Mouse (Mus musculus) mouse trophoblast stem cell (cell line): ENCODE results near the gene Anxa9.

Source experiments
- in situ Hi-C, 2 experiments: fragments of 300-500 bp; cut with MseI, MboI; formaldehyde crosslinking; loops; 2 replicates in 1 of 2; 3 replicates in 1 of 2; pipeline ENCODE4 v1.15.1; 2025

Gene Anxa9

DNA sequence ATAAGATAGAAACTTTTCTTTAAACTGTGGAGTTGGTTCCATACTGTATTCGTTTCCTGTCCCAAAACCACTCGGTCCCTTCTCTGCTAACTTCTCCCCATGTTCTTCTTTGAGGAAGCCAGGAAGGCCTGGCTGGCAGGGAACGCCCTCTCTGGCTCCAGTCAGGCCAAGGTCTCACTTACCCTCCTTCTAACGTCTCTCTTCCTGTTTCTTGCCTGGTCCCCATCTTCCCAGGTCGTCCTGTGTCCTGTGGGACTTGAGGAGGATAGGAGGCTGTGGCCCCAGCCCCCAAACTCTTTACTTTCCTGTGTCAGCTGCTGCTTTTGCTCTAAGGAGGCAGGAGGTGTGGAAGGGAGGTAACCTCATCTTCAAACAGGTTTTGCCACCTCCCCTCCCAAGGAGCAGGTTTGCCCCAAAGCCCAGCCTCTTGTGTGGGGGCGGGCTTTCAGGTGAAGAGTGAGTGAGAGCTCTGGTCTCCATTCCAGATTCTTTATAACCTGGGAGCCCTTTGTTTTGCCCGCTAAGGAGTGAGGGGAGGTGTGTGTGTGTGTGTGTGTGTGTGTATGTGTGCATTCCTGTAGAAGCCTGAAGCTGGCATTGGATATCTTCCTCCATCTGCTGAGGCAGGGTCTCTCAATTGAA is 56.1 kb downstream of the Anxa9 start, which contains the start of gene Bnipl:
TSS of gene Bnipl (minus strand) at position 411 of the 642 bp plus-strand sequence.
- in situ Hi-C loops, result no loop called here

DNA sequence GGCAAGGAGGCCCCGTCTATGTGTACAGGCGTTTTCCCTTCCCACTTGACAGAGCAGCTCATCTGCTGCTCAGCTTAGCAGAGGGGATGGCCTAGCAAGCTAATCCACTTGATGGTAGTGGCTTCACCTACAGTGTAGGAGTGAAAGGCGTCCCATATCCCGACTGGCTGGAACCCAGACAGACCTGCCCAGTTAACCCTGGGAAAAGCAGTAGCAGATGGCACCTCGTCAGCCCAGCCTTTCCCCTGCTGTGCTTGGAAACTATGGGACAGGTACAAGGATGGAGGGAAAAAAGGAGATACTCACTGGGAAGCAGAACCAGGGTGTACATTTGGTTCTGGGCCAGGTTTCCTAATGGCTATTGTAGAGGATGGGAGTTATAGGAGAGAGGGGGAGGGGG is 56.6 kb downstream of the Anxa9 start:
- in situ Hi-C loops, result no loop called here

DNA sequence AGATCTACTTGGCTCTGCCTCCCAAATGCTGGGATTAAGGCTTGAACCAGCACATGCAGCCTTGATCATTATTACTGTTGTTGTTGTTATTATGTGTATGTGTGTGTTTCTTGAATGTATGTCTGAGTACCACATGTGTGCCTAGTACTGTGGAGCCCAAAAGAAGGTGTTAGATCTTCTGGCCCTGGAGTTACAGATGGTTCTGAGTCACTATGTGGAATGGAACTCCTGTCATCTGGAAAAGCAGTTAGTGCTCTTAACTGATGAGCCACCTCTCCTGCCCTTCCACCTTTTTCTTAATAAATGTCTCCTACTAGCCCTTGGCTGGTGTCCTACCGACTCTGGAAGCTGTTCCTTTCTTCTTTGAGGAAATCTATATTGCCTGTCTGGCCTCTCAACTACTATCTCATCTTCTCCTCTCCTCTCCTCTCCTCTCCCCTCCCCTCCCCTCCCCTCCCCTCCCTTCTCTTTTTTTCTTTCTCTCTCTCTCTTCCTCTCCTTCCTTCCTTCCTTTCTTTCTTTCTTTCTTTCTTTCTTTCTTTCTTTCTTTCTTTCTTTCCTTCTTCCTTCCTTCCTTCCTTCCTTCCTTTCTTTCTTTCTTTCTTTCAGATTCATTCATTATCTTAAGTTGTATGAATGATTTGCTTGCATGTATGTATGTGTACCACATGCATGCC is 59.2 kb downstream of the Anxa9 start:
- in situ Hi-C loops, result no loop called here

DNA sequence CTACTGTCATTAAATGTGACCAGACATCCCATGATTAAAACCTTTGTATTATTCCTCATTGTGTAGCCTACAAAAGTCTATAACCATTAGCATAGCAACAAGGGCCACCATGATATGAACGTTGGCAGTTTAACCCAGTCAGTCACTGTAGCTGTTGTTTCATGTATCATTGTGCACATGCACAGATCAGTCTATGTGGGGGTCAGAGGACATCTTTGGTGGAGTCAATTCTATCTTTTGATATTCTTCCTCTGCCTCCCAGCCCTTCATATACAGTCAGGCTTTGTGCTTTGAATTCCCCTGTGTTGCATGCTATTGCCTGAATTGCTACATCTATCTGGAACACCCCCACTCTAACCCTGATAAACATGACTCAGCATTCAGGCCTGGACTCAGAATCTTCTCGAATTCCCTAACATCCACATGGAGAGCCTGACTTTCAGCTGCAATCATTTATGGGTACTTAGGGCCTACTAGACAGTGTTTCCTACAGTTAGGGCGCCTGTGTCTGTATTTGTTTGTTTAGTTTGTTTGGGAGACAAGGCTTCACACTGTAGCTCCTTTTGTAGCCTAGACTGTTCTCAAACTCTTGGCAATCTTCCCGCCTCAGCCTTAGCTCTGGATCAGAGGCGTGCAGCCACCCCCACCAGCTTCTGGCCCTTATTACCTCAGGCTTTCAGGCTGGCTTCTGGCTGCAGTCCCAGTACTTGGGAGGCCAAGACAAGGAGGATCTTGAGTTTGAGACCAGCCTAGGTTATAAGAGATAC is 60.3 kb downstream of the Anxa9 start:
- in situ Hi-C loops, result no loop called here
